Mouse (Mus musculus) spleen, postnatal 0 days (tissue): Measurements from ENCODE around the gene Ces2f. TPM values are rescaled to one million over a fixed set of nuclear protein-coding genes. Genes with fewer than 3 reads are reported as not detected.

ENCODE experiments used
- polyA plus RNA-seq: library from polyadenylated mRNA; unstranded; fragments of >200 nt; fragmentation: Nextera tagmentation; extraction: Ambion mirVana; gene quantifications from 2 replicates; pipeline ENCODE4 v1.2.1, GENCODE M21; 2015

Gene Ces2f
- not detected in 2 replicates for polyA plus RNA-seq

DNA sequence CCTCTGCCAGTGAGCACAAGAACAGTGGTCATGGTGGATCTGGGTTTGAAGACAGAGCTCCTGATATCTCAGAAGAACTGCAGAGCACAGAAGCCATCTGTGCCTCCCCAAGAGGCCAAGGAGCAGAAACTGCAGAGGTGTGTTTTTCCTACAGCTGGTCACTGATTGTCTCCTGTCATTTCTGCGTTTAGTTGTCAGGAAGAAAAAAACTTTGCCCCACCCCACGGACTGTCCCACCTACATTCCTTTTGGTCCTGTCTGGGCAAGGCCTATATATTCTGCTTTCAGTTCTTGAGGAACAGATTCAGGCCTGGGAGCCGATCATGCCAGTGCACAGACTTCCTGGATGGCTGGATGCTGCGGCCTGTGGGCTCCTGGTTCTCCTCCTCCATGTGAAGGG lies at the start of gene Ces2f:
TSS of gene Ces2f (plus strand) at position 301 of the 400 bp plus-strand sequence.

DNA sequence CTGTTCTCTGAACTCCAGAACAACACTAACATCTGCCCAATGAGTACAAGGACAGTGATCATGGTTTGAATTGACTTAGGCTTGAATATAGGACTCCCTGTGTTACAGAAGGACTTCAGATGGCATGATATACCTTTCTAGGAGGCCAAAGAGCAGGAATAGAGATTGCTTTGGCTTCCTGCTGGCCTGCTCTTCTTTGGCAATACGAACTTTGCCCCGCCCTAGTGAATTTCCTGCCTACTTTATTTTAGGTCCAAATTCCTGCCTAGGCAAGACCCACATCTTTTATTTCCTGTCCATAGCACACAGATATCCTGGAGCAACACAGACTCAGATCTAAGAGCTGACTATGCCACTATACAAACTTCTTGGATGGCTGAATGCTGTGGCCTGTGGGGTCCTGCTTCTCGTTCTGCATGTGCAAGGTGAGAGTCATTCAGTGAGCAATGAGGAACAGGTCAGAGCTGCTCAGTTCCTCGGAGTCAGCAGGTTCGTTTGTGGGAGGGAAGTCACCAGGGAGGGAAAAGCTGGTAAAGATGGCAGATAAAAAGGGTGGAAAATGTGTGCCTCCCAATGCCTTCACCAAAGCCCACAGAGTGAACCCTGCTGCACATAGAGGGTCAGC lies 21.1 kb upstream of the Ces2f start, which contains the start of gene Ces2e:
TSS of gene Ces2e (plus strand) at position 289 of the 625 bp plus-strand sequence.

DNA sequence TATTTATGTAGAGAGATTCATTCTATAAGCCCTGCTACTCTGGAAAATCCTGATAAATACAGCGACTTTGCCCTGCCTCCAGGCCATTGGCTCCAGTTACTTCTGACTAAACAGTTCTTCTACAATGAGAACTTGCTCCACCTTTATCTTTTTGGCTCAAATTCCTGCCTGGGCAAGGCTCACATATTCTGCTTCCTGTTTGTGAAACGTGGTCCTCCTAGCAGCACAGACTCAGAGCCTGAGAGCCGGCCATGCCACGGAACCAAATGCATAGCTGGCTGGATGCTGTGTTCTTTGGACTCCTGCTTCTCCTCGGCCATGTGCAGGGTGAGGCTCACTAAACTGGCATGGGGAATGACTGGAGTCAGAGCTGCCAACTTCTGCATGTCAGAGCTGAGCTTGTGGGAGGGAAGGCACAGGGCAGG lies 14.4 kb downstream of the Ces2f start, which contains the start of gene Ces2g:
TSS of gene Ces2g (plus strand) at position 182 of the 425 bp plus-strand sequence.

DNA sequence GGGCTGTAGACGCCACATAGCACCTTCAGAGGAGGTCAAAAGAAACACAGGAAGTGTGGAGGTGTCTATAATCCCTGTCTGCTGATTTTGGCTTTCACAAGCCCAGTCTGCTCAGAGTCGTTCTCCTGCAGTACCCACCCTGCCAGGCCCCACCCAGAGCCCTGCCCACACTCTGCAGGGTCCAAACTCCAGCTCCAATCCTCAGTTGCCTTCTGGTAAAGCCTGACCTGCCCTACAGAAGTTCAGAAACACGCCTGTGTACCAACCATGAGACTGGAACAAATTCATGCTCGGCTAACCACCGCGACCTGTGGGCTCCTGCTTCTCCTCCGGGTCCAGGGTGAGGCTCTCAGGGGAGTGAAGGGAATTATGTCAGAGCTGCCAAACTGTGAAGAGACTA lies 53.4 kb downstream of the Ces2f start, which contains the start of gene Ces2h:
TSS of gene Ces2h (plus strand) at position 268 of the 400 bp plus-strand sequence.

Other genes with a start within 250 kb of the Ces2f start
- gene Ces2a, start 213.4 kb upstream of the Ces2f start, polyA plus RNA-seq: 0.15 TPM in 1 of 2 replicates, not detected in the other
- gene Ces2b, start 115.8 kb upstream of the Ces2f start, polyA plus RNA-seq: not detected in 2 replicates
- gene Ces2c, start 100.3 kb upstream of the Ces2f start, polyA plus RNA-seq: not detected in 2 replicates
- 0.15 and 0.20 TPM in 2 replicates for gene Ces2e, start 21.1 kb upstream of the Ces2f start, polyA plus RNA-seq
- 37.7 and 39.0 TPM in 2 replicates for gene Ces2g, start 14.4 kb downstream of the Ces2f start, polyA plus RNA-seq
- not detected in 2 replicates for gene Ces2h, start 53.5 kb downstream of the Ces2f start, polyA plus RNA-seq
- 0.17 TPM in 1 of 2 replicates, not detected in the other for gene Ces3a, start 101.2 kb downstream of the Ces2f start, polyA plus RNA-seq
- not detected in 2 replicates for gene Ces3b, start 136.4 kb downstream of the Ces2f start, polyA plus RNA-seq
- not detected in 2 replicates for gene Ces4a, start 184.4 kb downstream of the Ces2f start, polyA plus RNA-seq
- 21.4 and 26.8 TPM in 2 replicates for gene Cbfb, start 223.3 kb downstream of the Ces2f start, polyA plus RNA-seq